9 mouse cellular contexts compared by ENCODE assay signal in genomic region chr4:120854588-120855319, GRCm38 (mm10). TPM values are rescaled to one million over a fixed set of nuclear protein-coding genes. Genes with fewer than 3 reads are reported as not detected.
A peak's percentile ranks its signal among the peaks of the same experiment; 100 is the strongest.
DNase-seq lines count a peak whose midpoint lies in the region; ATAC-seq and TF ChIP-seq lines count a peak whose summit lies in the region.
"Had no signal": no experiment of that assay in that cellular context is flagged by ENCODE, and none has a peak within 500 bp of the region (broad histone marks: within the 10 kb centered on the region; RNA-seq: fewer than 3 reads in every experiment).

TSS of gene Rims3 (plus strand) at chr4:120854816.

- under 1% methylated on average over 64 of the region's 68 CpGs for WGBS in heart, embryonic 11.5 days (ENCODE audit: insufficient replicate concordance)
- WGBS in limb, embryonic 15.5 days = 2% methylated on average over 62 of the region's 68 CpGs
- WGBS in midbrain, postnatal 0 days = 1% methylated on average over 44 of the region's 68 CpGs

- no peak for DNase-seq in heart, adult 8-10 months (ENCODE audit: low spot score)
- peak; percentile 80 for DNase-seq in cerebellum, adult 9-11 months
- peak; percentile 38 for DNase-seq in gastrocnemius, postnatal 14 days
- peak; percentile 30 for DNase-seq in kidney, adult 9 months
- peak; percentile 54 for DNase-seq in midbrain, postnatal 0 days (ENCODE audit: low spot score)
- peak; percentile 60 for DNase-seq in splenic B cell, adult 2 months (ENCODE audit: low read depth, low spot score)

- H3K4me2 ChIP-seq in heart, embryonic 11.5 days = peak within 1 kb of the TSS; percentile 98
- peak within 1 kb of the TSS; percentile 80 for H3K4me2 ChIP-seq in limb, embryonic 15.5 days
- H3K4me2 ChIP-seq in midbrain, postnatal 0 days (ENCODE audit: low read depth, low read length, poor library complexity, severe bottlenecking) = peak within 1 kb of the TSS; percentile 65

- intact Hi-C loops in gastrocnemius, postnatal 14 days (cut with DNase I; ENCODE audit: low total_unique reads) = loop anchor here (5.0 kb wide), 1 partner anchor 33 kb away; no protein-coding TSS in a partner anchor

- H3K27me3 ChIP-seq in heart, embryonic 11.5 days (ENCODE audit: control insufficient read depth, insufficient read depth, low read length) = peaks cover 48% of the 10 kb centered on the region
- H3K27me3 ChIP-seq in limb, embryonic 15.5 days = peaks cover 55% of the 10 kb centered on the region
- no peaks in the 10 kb centered on the region for H3K27me3 ChIP-seq in midbrain, postnatal 0 days (ENCODE audit: insufficient read depth, low read length)
- H3K27me3 ChIP-seq in splenic B cell, adult 2 months (ENCODE audit: control insufficient read depth, insufficient read depth, low read length, poor library complexity, severe bottlenecking) = peaks cover 6% of the 10 kb centered on the region; the same call in 1 of the 2 replicates

- ATAC-seq in heart, embryonic 11.5 days (replicated peaks; ENCODE audit: insufficient number of reproducible peaks, low FRiP score, low TSS enrichment) = peak; percentile 64
- 0 out of 2 replicates have a peak, but pooled peaks have one; percentile 44 for ATAC-seq in limb, embryonic 15.5 days (ENCODE audit: insufficient number of reproducible peaks, low FRiP score, low TSS enrichment, low read depth)
- peak; percentile 76 for ATAC-seq in midbrain, postnatal 0 days (ENCODE audit: low FRiP score)

- peaks cover 2% of the 10 kb centered on the region; the same call in 1 of the 2 replicates for H3K9me3 ChIP-seq in heart, embryonic 11.5 days (replicated peaks; ENCODE audit: control insufficient read depth, low read length)
- no peaks in the 10 kb centered on the region for H3K9me3 ChIP-seq in limb, embryonic 15.5 days
- H3K9me3 ChIP-seq in midbrain, postnatal 0 days (ENCODE audit: low read length) = no peaks in the 10 kb centered on the region

- H3K27ac ChIP-seq in heart, embryonic 11.5 days (ENCODE audit: low read depth, low read length) = no peak within 1 kb of the TSS
- no peak within 1 kb of the TSS for H3K27ac ChIP-seq in limb, embryonic 15.5 days
- H3K27ac ChIP-seq in midbrain, postnatal 0 days (ENCODE audit: low read depth, low read length) = peak within 1 kb of the TSS; percentile 80

- H3K4me3 ChIP-seq in heart, embryonic 11.5 days (ENCODE audit: low read depth, low read length) = peak within 1 kb of the TSS; percentile 67
- peak within 1 kb of the TSS; percentile 52 for H3K4me3 ChIP-seq in limb, embryonic 15.5 days
- peak within 1 kb of the TSS; percentile 86 for H3K4me3 ChIP-seq in midbrain, postnatal 0 days (ENCODE audit: low read depth, low read length)

- H3K36me3 ChIP-seq in heart, embryonic 11.5 days (ENCODE audit: control insufficient read depth, insufficient read depth, low read length) = no peaks in the 10 kb centered on the region
- H3K36me3 ChIP-seq in limb, embryonic 15.5 days = no peaks in the 10 kb centered on the region
- no peaks in the 10 kb centered on the region for H3K36me3 ChIP-seq in midbrain, postnatal 0 days (ENCODE audit: insufficient read depth, low read length)
- no peaks in the 10 kb centered on the region for H3K36me3 ChIP-seq in splenic B cell, adult 2 months (ENCODE audit: control insufficient read depth, insufficient read depth, low read length, poor library complexity, severe bottlenecking)
- H3K36me3 ChIP-seq: G1E had no signal

- TF ChIP-seq CTCF in midbrain, postnatal 0 days (IDR thresholded peaks at IDR 0.05) = no peak

- peak within 1 kb of the TSS; percentile 59; the same call in 1 of the 2 replicates for H3K9ac ChIP-seq in heart, embryonic 11.5 days (ENCODE audit: low read depth, low read length)
- H3K9ac ChIP-seq in limb, embryonic 15.5 days = 0 out of 2 replicates have a peak within 1 kb of the TSS, but pooled peaks have one; percentile 31
- H3K9ac ChIP-seq in midbrain, postnatal 0 days (replicated peaks; ENCODE audit: low read length, poor library complexity, severe bottlenecking) = peak within 1 kb of the TSS; percentile 92

- H3K4me1 ChIP-seq in heart, embryonic 11.5 days (ENCODE audit: control insufficient read depth, insufficient read depth, low read length) = peaks cover 19% of the 10 kb centered on the region
- peaks cover 11% of the 10 kb centered on the region; the same call in 1 of the 2 replicates for H3K4me1 ChIP-seq in limb, embryonic 15.5 days
- H3K4me1 ChIP-seq in midbrain, postnatal 0 days (ENCODE audit: insufficient read depth, low read length) = peaks cover 16% of the 10 kb centered on the region

RNA-seq across cellular contexts. Expression of gene Rims3, which starts in this region (rescaled TPM):
- polyA plus RNA-seq in heart, embryonic 11.5 days (2014; fragmentation: Nextera tagmentation; extraction: Ambion mirVana) = 1.2 and 1.6 TPM in 2 replicates
- total RNA-seq in heart, adult 8-10 months (2022) = under 1 TPM in 3 of 4 experiments, not detected in 1; 0.06 to 0.14 (median 0.08) TPM
- total RNA-seq in gastrocnemius, postnatal 14 days (2021) = under 1 TPM in 1 of 2 experiments, not detected in 1; 0.06 TPM
- polyA plus RNA-seq in limb, embryonic 15.5 days (2015; fragmentation: Nextera tagmentation; extraction: Ambion mirVana) = 0.24 and 0.35 TPM in 2 replicates
- 131 and 140 TPM in 2 replicates for total RNA-seq in midbrain, postnatal 0 days (2014; rRNA removed)
- polyA plus RNA-seq in midbrain, postnatal 0 days (2015; fragmentation: Nextera tagmentation; extraction: Ambion mirVana) = 34.6 and 37.1 TPM in 2 replicates
- polyA plus RNA-seq: G1E had no signal

Comparison
In these comparisons a context has a peak if more than half of its experiments do, and no peak if none do; other contexts are left out.
1. RNA of gene Rims3 (total RNA-seq): 131 to 140 TPM in midbrain, postnatal 0 days; 0.06 to 0.14 TPM in heart, adult 8-10 months and 0.06 TPM in gastrocnemius, postnatal 14 days; every median in the first group is over 100 times any median in the second.
2. RNA of gene Rims3 (polyA plus RNA-seq): 34.6 to 37.1 TPM in midbrain, postnatal 0 days; 1.2 to 1.6 TPM in heart, embryonic 11.5 days and 0.24 to 0.35 TPM in limb, embryonic 15.5 days; every median in the first group is over 10 times any median in the second.
3. Peak in DNase-seq in gastrocnemius, postnatal 14 days; RNA of the gene not detected or under 1 TPM.
4. Peak in ATAC-seq, H3K4me3 ChIP-seq, H3K9ac ChIP-seq and H3K4me2 ChIP-seq in limb, embryonic 15.5 days; RNA of the gene not detected or under 1 TPM.
5. H3K9ac ChIP-seq: peak in every context shown above with its lines; median percentile 92 in midbrain, postnatal 0 days; 59 in heart, embryonic 11.5 days; 31 in limb, embryonic 15.5 days.
6. Peak in every context shown above with its lines, with median percentiles within 50 percentile points of each other: ATAC-seq, H3K4me2 ChIP-seq and H3K4me3 ChIP-seq.